Mouse (Mus musculus) cortical plate, adult 2 months (tissue): ENCODE measurements around the gene Atxn10.

ENCODE experiments used
- CTCF ChIP-seq: fragments of 200-500 bp; IDR thresholded peaks from 2 replicates; pipeline ENCODE4 v1.5.1; 2011; ENCODE audit warnings: mild to moderate bottlenecking, control low read depth, low read length; ENCODE audit not compliant: insufficient read depth; ENCODE audit errors: extremely low read depth
- POLR2A ChIP-seq: fragments of 200-500 bp; IDR thresholded peaks from 2 replicates; pipeline ENCODE4 v1.6.1; 2011; ENCODE audit warnings: mild to moderate bottlenecking, low read length, control low read depth; ENCODE audit not compliant: insufficient read depth; ENCODE audit errors: extremely low read depth

DNA sequence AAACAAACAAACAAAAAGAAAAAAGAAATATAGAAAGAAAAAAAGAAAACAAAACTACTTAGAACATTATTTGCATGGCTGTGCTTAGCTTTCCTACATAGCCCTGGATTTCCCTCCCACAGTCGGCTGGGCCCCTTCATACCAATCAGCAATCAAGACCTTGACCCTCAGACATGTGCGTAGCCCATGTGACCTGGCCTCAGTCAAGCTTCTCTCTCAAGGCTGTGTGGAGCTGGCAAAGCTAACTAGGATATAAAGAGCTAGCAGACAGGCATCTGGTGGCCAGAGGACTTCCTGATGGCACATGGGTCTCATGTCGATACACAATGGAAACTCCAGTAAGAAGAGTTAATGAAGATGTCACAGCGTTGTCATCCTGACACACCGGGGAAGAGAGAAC, 6.9 kb upstream of the Atxn10 start:
- TF ChIP-seq CTCF (no peak), POLR2A (no peak)
